Mouse (Mus musculus) c-Kit-negative CD71-positive TER-119-positive erythroid progenitor cells, embryonic 14.5 days (primary cell): Measurements from ENCODE around the gene Syk.

ENCODE experiments used
- DNase-seq: peaks from one replicate; pipeline ENCODE4 v3.0.0-alpha.2; 2013; ENCODE audit warnings: low read depth, low spot score

Gene Syk

GRCm38 (mm10) chr13:52598233-52598632, 15.3 kb downstream of the Syk start:
- DNase-seq, result no peak

GRCm38 (mm10) chr13:52600015-52600643, 17.2 kb downstream of the Syk start:
- DNase-seq, result no peak

- DNase-seq, result no peak
Observed at GRCm38 (mm10) chr13:52602752-52603151, 19.8 kb downstream of the Syk start.

- no peak for DNase-seq
Observed at GRCm38 (mm10) chr13:52603704-52604349, 20.9 kb downstream of the Syk start.

GRCm38 (mm10) chr13:52605006-52605405, 22.0 kb downstream of the Syk start:
- no peak for DNase-seq

- no peak for DNase-seq
Observed at GRCm38 (mm10) chr13:52605911-52606310, 22.9 kb downstream of the Syk start.

GRCm38 (mm10) chr13:52606656-52607275, 23.8 kb downstream of the Syk start:
- no peak for DNase-seq

- DNase-seq, result no peak
Observed at GRCm38 (mm10) chr13:52607964-52608363, 25.0 kb downstream of the Syk start.

- DNase-seq, result no peak
Observed at GRCm38 (mm10) chr13:52610463-52610862, 27.5 kb downstream of the Syk start.

GRCm38 (mm10) chr13:52613266-52613665, 30.3 kb downstream of the Syk start:
- DNase-seq, result no peak

GRCm38 (mm10) chr13:52615085-52615484, 32.1 kb downstream of the Syk start:
- DNase-seq, result no peak

- no peak for DNase-seq
Observed at GRCm38 (mm10) chr13:52617096-52617714, 34.2 kb downstream of the Syk start.

- no peak for DNase-seq
Observed at GRCm38 (mm10) chr13:52618592-52618991, 35.6 kb downstream of the Syk start.

GRCm38 (mm10) chr13:52619482-52619881, 36.5 kb downstream of the Syk start:
- DNase-seq, result no peak

GRCm38 (mm10) chr13:52624038-52624437, 41.1 kb downstream of the Syk start:
- peak; percentile 13 for DNase-seq

GRCm38 (mm10) chr13:52628602-52629001, 45.6 kb downstream of the Syk start:
- no peak for DNase-seq

- DNase-seq, result no peak
Observed at GRCm38 (mm10) chr13:52631624-52632023, 48.7 kb downstream of the Syk start.

GRCm38 (mm10) chr13:52635484-52635883, 52.5 kb downstream of the Syk start:
- DNase-seq, result no peak

GRCm38 (mm10) chr13:52636176-52636748, 53.3 kb downstream of the Syk start:
- no peak for DNase-seq

- DNase-seq, result no peak
Observed at GRCm38 (mm10) chr13:52646566-52646965, 63.6 kb downstream of the Syk start.

- no peak for DNase-seq
Observed at GRCm38 (mm10) chr13:52647996-52648712, 65.2 kb downstream of the Syk start.
